ENCODE assay signal across 32 mouse cellular contexts in the genomic region with DNA sequence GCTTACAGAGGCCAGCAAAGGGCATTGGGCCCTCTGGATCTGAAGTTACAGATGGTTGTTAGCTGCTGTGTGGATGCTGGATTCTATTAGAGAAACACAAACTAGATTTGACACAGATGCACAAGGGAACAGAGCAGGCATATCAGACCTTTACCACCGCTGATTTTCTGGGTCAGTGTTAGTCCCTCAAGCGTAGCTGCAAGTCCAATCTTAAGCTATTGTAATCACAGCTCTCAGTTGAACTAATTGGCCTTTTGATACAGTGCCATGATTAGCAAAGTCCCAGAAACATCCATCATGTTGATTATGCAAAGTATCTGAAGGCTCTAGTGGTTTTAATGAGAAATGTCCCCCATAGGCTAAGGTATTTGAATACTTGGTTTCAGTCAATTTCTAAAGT. TPM values are rescaled to one million over a fixed set of nuclear protein-coding genes. Genes with fewer than 3 reads are reported as not detected.
DNase-seq lines count a peak whose midpoint lies in the region; ATAC-seq and TF ChIP-seq lines count a peak whose summit lies in the region.
"Had no signal": no experiment of that assay in that cellular context is flagged by ENCODE, and none has a peak within 500 bp of the region (broad histone marks: within the 10 kb centered on the region; RNA-seq: fewer than 3 reads in every experiment).

No protein-coding gene starts in this region.

- no peak overlapping the region for H3K9ac ChIP-seq in hindbrain, embryonic 11.5 days (ENCODE audit: low read depth, low read length)
- H3K9ac ChIP-seq in midbrain, embryonic 12.5 days (replicated peaks), result no peak overlapping the region
- H3K9ac ChIP-seq in hindbrain, postnatal 0 days (replicated peaks; ENCODE audit: low read length), result no peak overlapping the region
- H3K9ac ChIP-seq in forebrain, embryonic 14.5 days (ENCODE audit: low read length), result no peak overlapping the region
- H3K9ac ChIP-seq: forebrain, embryonic 15.5 days; heart, embryonic 12.5 days; liver, embryonic 12.5 days; liver, postnatal 0 days; neural tube, embryonic 15.5 days had no signal

- 52% methylated on average over 2 of the region's 2 CpGs for WGBS in hindbrain, embryonic 11.5 days
- 63% methylated on average over 2 of the region's 2 CpGs for WGBS in hindbrain, embryonic 10.5 days
- WGBS in midbrain, embryonic 12.5 days, result 47% methylated on average over 2 of the region's 2 CpGs
- 78% methylated on average over 2 of the region's 2 CpGs for WGBS in midbrain, embryonic 10.5 days
- 37% methylated on average over 2 of the region's 2 CpGs for WGBS in hindbrain, postnatal 0 days
- 38% methylated on average over 2 of the region's 2 CpGs for WGBS in forebrain, embryonic 14.5 days

- no peak for TF ChIP-seq CTCF in hindbrain, postnatal 0 days (IDR thresholded peaks at IDR 0.05; ENCODE audit: low read depth)

- H3K27me3 ChIP-seq in hindbrain, embryonic 11.5 days (ENCODE audit: control insufficient read depth, insufficient read depth, low read length), result no peaks in the 10 kb centered on the region
- no peaks in the 10 kb centered on the region for H3K27me3 ChIP-seq in hindbrain, embryonic 10.5 days (ENCODE audit: insufficient read depth, poor library complexity, severe bottlenecking)
- H3K27me3 ChIP-seq in midbrain, embryonic 12.5 days, result no peaks in the 10 kb centered on the region
- no peaks in the 10 kb centered on the region for H3K27me3 ChIP-seq in midbrain, embryonic 10.5 days (ENCODE audit: low read depth, poor library complexity, severe bottlenecking)
- H3K27me3 ChIP-seq in hindbrain, postnatal 0 days (ENCODE audit: insufficient read depth, low read length), result no peaks in the 10 kb centered on the region
- no peaks in the 10 kb centered on the region for H3K27me3 ChIP-seq in forebrain, embryonic 14.5 days (replicated peaks; ENCODE audit: control insufficient read depth, insufficient read depth, low read length)
- H3K27me3 ChIP-seq: forebrain, embryonic 15.5 days; heart, embryonic 12.5 days; liver, embryonic 12.5 days; neural tube, embryonic 15.5 days had no signal

- DNase-seq in hindbrain, embryonic 11.5 days (ENCODE audit: low spot score), result peak; percentile 15
- DNase-seq in hindbrain, embryonic 10.5 days (ENCODE audit: low spot score), result no peak
- no peak for DNase-seq in midbrain, embryonic 10.5 days (ENCODE audit: low spot score)
- peak; percentile 20 for DNase-seq in hindbrain, postnatal 0 days (ENCODE audit: low spot score)
- DNase-seq in thymus, postnatal 0 days (ENCODE audit: low spot score), result no peak
- no peak for DNase-seq in forebrain, embryonic 14.5 days (ENCODE audit: low spot score)
- DNase-seq: adrenal gland, postnatal 25 days; cerebellum, adult 18-20 months; cerebellum, postnatal 10 days; gastrocnemius, postnatal 25 days; heart, adult 18-20 months; heart, postnatal 4 days; kidney, adult 18-20 months; kidney, postnatal 36 days; left cerebral cortex, postnatal 4 days; liver, postnatal 0 days; lung, postnatal 36 days; right cerebral cortex, adult 18-20 months; spleen, adult 18-20 months; thymus, adult 2 months; thymus, postnatal 4 days had no signal

- no peak overlapping the region for H3K4me3 ChIP-seq in hindbrain, embryonic 11.5 days (ENCODE audit: low read depth, low read length)
- H3K4me3 ChIP-seq in hindbrain, embryonic 10.5 days, result no peak overlapping the region
- no peak overlapping the region for H3K4me3 ChIP-seq in midbrain, embryonic 12.5 days
- H3K4me3 ChIP-seq in midbrain, embryonic 10.5 days, result no peak overlapping the region
- no peak overlapping the region for H3K4me3 ChIP-seq in hindbrain, postnatal 0 days (ENCODE audit: low read length)
- H3K4me3 ChIP-seq in forebrain, embryonic 14.5 days (ENCODE audit: low read depth, low read length), result no peak overlapping the region
- H3K4me3 ChIP-seq: forebrain, embryonic 15.5 days; heart, embryonic 12.5 days; liver, embryonic 12.5 days; neural tube, embryonic 15.5 days had no signal

- H3K4me1 ChIP-seq in hindbrain, embryonic 11.5 days (replicated peaks; ENCODE audit: control insufficient read depth, insufficient read depth, low read length), result no peaks in the 10 kb centered on the region
- 0 out of 2 replicates have a peak, but pooled peaks cover 3% of the 10 kb centered on the region for H3K4me1 ChIP-seq in hindbrain, embryonic 10.5 days (replicated peaks)
- no peaks in the 10 kb centered on the region for H3K4me1 ChIP-seq in midbrain, embryonic 12.5 days
- no peaks in the 10 kb centered on the region for H3K4me1 ChIP-seq in midbrain, embryonic 10.5 days
- no peaks in the 10 kb centered on the region for H3K4me1 ChIP-seq in hindbrain, postnatal 0 days (ENCODE audit: insufficient read depth, low read length)
- H3K4me1 ChIP-seq in forebrain, embryonic 14.5 days (ENCODE audit: control insufficient read depth, insufficient read depth, low read length), result no peaks in the 10 kb centered on the region
- H3K4me1 ChIP-seq: forebrain, embryonic 15.5 days; heart, embryonic 12.5 days; liver, embryonic 12.5 days; neural tube, embryonic 15.5 days had no signal

- no peaks in the 10 kb centered on the region for H3K36me3 ChIP-seq in hindbrain, embryonic 11.5 days (ENCODE audit: control insufficient read depth, insufficient read depth, low read length)
- no peaks in the 10 kb centered on the region for H3K36me3 ChIP-seq in hindbrain, embryonic 10.5 days
- H3K36me3 ChIP-seq in midbrain, embryonic 12.5 days, result no peaks in the 10 kb centered on the region
- no peaks in the 10 kb centered on the region for H3K36me3 ChIP-seq in midbrain, embryonic 10.5 days
- H3K36me3 ChIP-seq in hindbrain, postnatal 0 days (ENCODE audit: insufficient read depth, low read length), result no peaks in the 10 kb centered on the region
- H3K36me3 ChIP-seq in forebrain, embryonic 14.5 days (ENCODE audit: control insufficient read depth, insufficient read depth, low read length), result no peaks in the 10 kb centered on the region
- H3K36me3 ChIP-seq: forebrain, embryonic 15.5 days; heart, embryonic 12.5 days; liver, embryonic 12.5 days; neural tube, embryonic 15.5 days had no signal

- H3K9me3 ChIP-seq in hindbrain, embryonic 11.5 days (ENCODE audit: control insufficient read depth, low read length), result no peaks in the 10 kb centered on the region
- H3K9me3 ChIP-seq in hindbrain, embryonic 10.5 days, result no peaks in the 10 kb centered on the region
- H3K9me3 ChIP-seq in midbrain, embryonic 12.5 days, result no peaks in the 10 kb centered on the region
- H3K9me3 ChIP-seq in midbrain, embryonic 10.5 days (replicated peaks), result no peaks in the 10 kb centered on the region
- no peaks in the 10 kb centered on the region for H3K9me3 ChIP-seq in hindbrain, postnatal 0 days (ENCODE audit: low read length)
- H3K9me3 ChIP-seq in forebrain, embryonic 14.5 days (replicated peaks; ENCODE audit: control insufficient read depth, low read length), result no peaks in the 10 kb centered on the region
- H3K9me3 ChIP-seq: forebrain, embryonic 15.5 days; heart, embryonic 12.5 days; liver, embryonic 12.5 days; neural tube, embryonic 15.5 days had no signal

- H3K27ac ChIP-seq in hindbrain, embryonic 11.5 days (ENCODE audit: low read depth, low read length), result no peak overlapping the region
- no peak overlapping the region for H3K27ac ChIP-seq in hindbrain, embryonic 10.5 days
- H3K27ac ChIP-seq in midbrain, embryonic 12.5 days (replicated peaks), result no peak overlapping the region
- H3K27ac ChIP-seq in midbrain, embryonic 10.5 days (replicated peaks), result no peak overlapping the region
- no peak overlapping the region for H3K27ac ChIP-seq in hindbrain, postnatal 0 days
- H3K27ac ChIP-seq in forebrain, embryonic 14.5 days (ENCODE audit: low read depth, low read length), result no peak overlapping the region
- H3K27ac ChIP-seq: forebrain, embryonic 15.5 days; liver, embryonic 12.5 days; neural tube, embryonic 15.5 days had no signal

- peak; percentile 55; the same call in 1 of the 2 replicates for ATAC-seq in hindbrain, embryonic 11.5 days (ENCODE audit: low FRiP score)
- peak; percentile 65 for ATAC-seq in midbrain, embryonic 12.5 days (ENCODE audit: low FRiP score, low read depth)
- ATAC-seq in hindbrain, postnatal 0 days, result no peak
- ATAC-seq in forebrain, embryonic 14.5 days, result no peak
- ATAC-seq: forebrain, embryonic 15.5 days; inflammation-experienced regulatory T-cells, adult 6 months; liver, embryonic 12.5 days; liver, postnatal 0 days had no signal

- H3K4me2 ChIP-seq in hindbrain, embryonic 11.5 days (replicated peaks; ENCODE audit: low read depth, low read length), result no peak overlapping the region
- no peak overlapping the region for H3K4me2 ChIP-seq in midbrain, embryonic 12.5 days (replicated peaks)
- H3K4me2 ChIP-seq in hindbrain, postnatal 0 days (ENCODE audit: low read depth, low read length), result no peak overlapping the region
- H3K4me2 ChIP-seq in forebrain, embryonic 14.5 days (ENCODE audit: low read length), result no peak overlapping the region
- H3K4me2 ChIP-seq: forebrain, embryonic 15.5 days; heart, embryonic 12.5 days; liver, embryonic 12.5 days; neural tube, embryonic 15.5 days had no signal

RNA-seq across cellular contexts. Expression of gene Plppr5, which starts 54.2 kb away (rescaled TPM):
- 0.40 and 0.48 TPM in 2 replicates for polyA plus RNA-seq in hindbrain, embryonic 11.5 days (2014; fragmentation: Nextera tagmentation; extraction: Ambion mirVana)
- 0.06 and 0.34 TPM in 2 replicates for polyA plus RNA-seq in hindbrain, embryonic 10.5 days (2016; fragmentation: Nextera tagmentation; extraction: Ambion mirVana)
- polyA plus RNA-seq in midbrain, embryonic 12.5 days (2016; fragmentation: Nextera tagmentation; extraction: Ambion mirVana), result 0.36 and 0.47 TPM in 2 replicates
- 0.10 TPM in 1 of 2 replicates, not detected in the other for polyA plus RNA-seq in midbrain, embryonic 10.5 days (2016; fragmentation: Nextera tagmentation; extraction: Ambion mirVana)
- 20.3 and 20.6 TPM in 2 replicates for total RNA-seq in hindbrain, postnatal 0 days (2014; rRNA removed)
- polyA plus RNA-seq in hindbrain, postnatal 0 days (2015; fragmentation: Nextera tagmentation; extraction: Ambion mirVana), result 11.7 and 11.8 TPM in 2 replicates
- 0.06 and 0.18 TPM in 2 replicates for polyA plus RNA-seq in thymus, postnatal 0 days (2015; fragmentation: Nextera tagmentation; extraction: Ambion mirVana)
- 4.4 and 6.7 TPM in 2 replicates for polyA plus RNA-seq in forebrain, embryonic 14.5 days (2014; fragmentation: Nextera tagmentation; extraction: Ambion mirVana)
- total RNA-seq: common myeloid progenitor, adult 5-6 weeks; gastrocnemius, adult 18-20 months; gastrocnemius, postnatal 25 days; megakaryocyte, adult 5-6 weeks; MEL; monocyte, adult 5-6 weeks had no signal
- polyA plus RNA-seq: inflammation-experienced regulatory T-cells, adult 6 months; liver, postnatal 0 days had no signal

Comparison
In these comparisons a context has a peak if more than half of its experiments do, and no peak if none do; other contexts are left out.
1. ATAC-seq: peak in hindbrain, embryonic 11.5 days (single experiment) and midbrain, embryonic 12.5 days (single experiment); none in hindbrain, postnatal 0 days (single experiment) and forebrain, embryonic 14.5 days (single experiment).
2. DNase-seq: peak in hindbrain, embryonic 11.5 days (single experiment) and hindbrain, postnatal 0 days (single experiment); none in hindbrain, embryonic 10.5 days (single experiment), midbrain, embryonic 10.5 days (single experiment), thymus, postnatal 0 days (single experiment) and forebrain, embryonic 14.5 days (single experiment).